Mouse (Mus musculus) adrenal gland, postnatal 36 days (tissue): ENCODE measurements around the gene Prpsap2. TPM values are rescaled to one million over a fixed set of nuclear protein-coding genes. Genes with fewer than 3 reads are reported as not detected.
A peak's percentile ranks its signal among the peaks of the same experiment; 100 is the strongest.
"Not testable (repeated sequence)": the region's sequence is repeated elsewhere in the genome, so short reads cannot be mapped to it uniquely, and the experiment has no call there.

Source experiments
- DNase-seq, 2 experiments: peaks; one replicate each; pipeline ENCODE4 v3.0.0; 2021; ENCODE audit warnings: mixed read lengths in 1 of 2
- long read RNA-seq, 2 experiments: library from polyadenylated mRNA; stranded (forward); transcript quantifications; one replicate each; pipeline ENCODE4 v2.0.0; 2021; ENCODE audit warnings: borderline sequencing depth in 2 of 2
- total RNA-seq, 2 experiments: library from RNA; stranded (reverse); gene quantifications; 2 replicates each; pipeline ENCODE4 v1.2.3; 2021

Prpsap2 gene
- total RNA-seq, result 10 to 100 TPM; 24.8 to 36.4 TPM
- long read RNA-seq, experiment 1, transcript Prpsap2-204 (11 exons, 1,771 nt), result minor isoform, 5 of 24 reads
- long read RNA-seq, experiment 1, transcript Prpsap2-201 (12 exons, 1,837 nt), result major isoform, 15 of 24 reads
- long read RNA-seq, experiment 1, partial matches to known transcripts, result 3 of 24 reads
- long read RNA-seq, experiment 1, other reads (novel, unspliced or antisense), result 0 of 24 reads
- long read RNA-seq, experiment 2, partial matches to known transcripts, result 0 of 5 reads
- long read RNA-seq, experiment 2, other reads (novel, unspliced or antisense), result 2 of 5 reads

- DNase-seq, result peak; percentile 99 to 100
These were observed at the start of gene Prpsap2 for GRCm38 (mm10) chr11:61761584-61762407. Gene Prpsap2 (minus strand): TSS chr11:61762088.

- DNase-seq, result no peak
These were observed 47.9 kb upstream of the Prpsap2 start for GRCm38 (mm10) chr11:61809793-61810192.

GRCm38 (mm10) chr11:61808551-61809117, 46.7 kb upstream of the Prpsap2 start:
- no peak for DNase-seq

- no peak for DNase-seq
These were observed 31.6 kb upstream of the Prpsap2 start for GRCm38 (mm10) chr11:61793441-61793840.

GRCm38 (mm10) chr11:61788550-61788949, 26.7 kb upstream of the Prpsap2 start:
- no peak for DNase-seq

- not testable (repeated sequence) for DNase-seq
These were observed 20.6 kb upstream of the Prpsap2 start for GRCm38 (mm10) chr11:61782526-61782925.

- DNase-seq, result no peak
These were observed 12.8 kb upstream of the Prpsap2 start for GRCm38 (mm10) chr11:61774551-61775149.

- DNase-seq, result no peak
These were observed 1.4 kb downstream of the Prpsap2 start for GRCm38 (mm10) chr11:61760518-61760917.

GRCm38 (mm10) chr11:61757151-61757550, 4.7 kb downstream of the Prpsap2 start:
- no peak for DNase-seq

- DNase-seq, result peak; percentile 20 to 27
These were observed 10.3 kb downstream of the Prpsap2 start for GRCm38 (mm10) chr11:61751612-61752011.

GRCm38 (mm10) chr11:61747161-61747560, 14.7 kb downstream of the Prpsap2 start:
- DNase-seq, result no peak

GRCm38 (mm10) chr11:61745781-61746180, 16.1 kb downstream of the Prpsap2 start:
- no peak for DNase-seq

GRCm38 (mm10) chr11:61744460-61744859, 17.4 kb downstream of the Prpsap2 start:
- DNase-seq, result no peak

GRCm38 (mm10) chr11:61743768-61744167, 18.1 kb downstream of the Prpsap2 start:
- no peak for DNase-seq

- DNase-seq, result no peak
These were observed 21.4 kb downstream of the Prpsap2 start for GRCm38 (mm10) chr11:61740500-61740899.

- DNase-seq, result no peak
These were observed 24.6 kb downstream of the Prpsap2 start for GRCm38 (mm10) chr11:61737290-61737689.

- DNase-seq, result no peak
These were observed 29.2 kb downstream of the Prpsap2 start for GRCm38 (mm10) chr11:61732672-61733071.

- peak in 1 of 2 experiments; percentile 28 for DNase-seq
These were observed 33.9 kb downstream of the Prpsap2 start for GRCm38 (mm10) chr11:61728037-61728436.

- no peak for DNase-seq
These were observed 39.8 kb downstream of the Prpsap2 start for GRCm38 (mm10) chr11:61722077-61722476.

- DNase-seq, result no peak
These were observed 41.3 kb downstream of the Prpsap2 start, which contains the start of gene Slc5a10 for GRCm38 (mm10) chr11:61720636-61721035. Gene Slc5a10 (minus strand): TSS chr11:61720826.

GRCm38 (mm10) chr11:61719826-61720225, 42.1 kb downstream of the Prpsap2 start:
- no peak for DNase-seq

- DNase-seq, result no peak
These were observed 42.5 kb downstream of the Prpsap2 start for GRCm38 (mm10) chr11:61719387-61719786.
